Mouse (Mus musculus) thymus, postnatal 0 days (tissue): ENCODE data around the gene Xkrx. TPM values are rescaled to one million over a fixed set of nuclear protein-coding genes. Genes with fewer than 3 reads are reported as not detected.

Source experiments
- polyA plus RNA-seq: library from polyadenylated mRNA; unstranded; fragments of >200 nt; fragmentation: Nextera tagmentation; extraction: Ambion mirVana; gene quantifications from 2 replicates; pipeline ENCODE4 v1.2.1, GENCODE M21; 2015

The Xkrx gene
- polyA plus RNA-seq, 1 experiment from 2014 or later: 7.0 TPM

Other genes with a start within 250 kb of the Xkrx start
- gene Sytl4, start 180.3 kb downstream of the Xkrx start, polyA plus RNA-seq: 0.23 and 0.42 TPM in 2 replicates
- gene Cstf2, start 102.9 kb downstream of the Xkrx start, polyA plus RNA-seq: 53.6 and 54.1 TPM in 2 replicates
- gene Arl13a, start 25.4 kb upstream of the Xkrx start, polyA plus RNA-seq: 0.06 TPM in 1 of 2 replicates, not detected in the other
- gene Nox1, start 59.9 kb upstream of the Xkrx start, polyA plus RNA-seq: 0.54 and 0.55 TPM in 2 replicates
- gene Trmt2b, start 114.9 kb upstream of the Xkrx start, polyA plus RNA-seq: 17.6 and 18.1 TPM in 2 replicates
- 2.3 and 2.4 TPM in 2 replicates for gene Tmem35a, start 133.1 kb upstream of the Xkrx start, polyA plus RNA-seq
- 23.7 and 25.8 TPM in 2 replicates for gene Cenpi, start 146.0 kb upstream of the Xkrx start, polyA plus RNA-seq
- 0.27 and 0.29 TPM in 2 replicates for gene Drp2, start 242.5 kb upstream of the Xkrx start, polyA plus RNA-seq